Mouse (Mus musculus) forebrain, embryonic 14.5 days (tissue): ENCODE measurements around the gene Pim2. TPM values are rescaled to one million over a fixed set of nuclear protein-coding genes. Genes with fewer than 3 reads are reported as not detected.
"Not testable (repeated sequence)": the region's sequence is repeated elsewhere in the genome, so short reads cannot be mapped to it uniquely, and the experiment has no call there.

ENCODE experiments used
- ATAC-seq: fragments of 200-750 bp; cut with Nextera tagmentation; 2 replicates; pipeline ENCODE4 v1.8.0; 2017; ENCODE audit warnings: mild to moderate bottlenecking, moderate library complexity
- DNase-seq: peaks from one replicate; pipeline ENCODE4 v3.0.0-alpha.2; 2015; ENCODE audit warnings: low spot score
- H3K27ac ChIP-seq: fragments of 300-500 bp; sonication (generic); 2 replicates; pipeline ENCODE4 v1.5.1; 2014; ENCODE audit warnings: low read depth, mild to moderate bottlenecking, control low read depth, low read length, moderate library complexity
- H3K27me3 ChIP-seq: fragments of 300-500 bp; sonication (generic); replicated peaks from 2 replicates; pipeline ENCODE4 v1.6.1; 2014; ENCODE audit warnings: low read length, control low read depth, mixed read lengths; ENCODE audit not compliant: control insufficient read depth, insufficient read depth
- H3K36me3 ChIP-seq: fragments of 300-500 bp; sonication (generic); 2 replicates; pipeline ENCODE4 v1.6.1; 2014; ENCODE audit warnings: low read length, control low read depth; ENCODE audit not compliant: control insufficient read depth, insufficient read depth
- H3K4me1 ChIP-seq: fragments of 300-500 bp; sonication (generic); 2 replicates; pipeline ENCODE4 v1.6.1; 2014; ENCODE audit warnings: antibody characterized with exemption, low read length, control low read depth; ENCODE audit not compliant: control insufficient read depth, insufficient read depth
- H3K4me2 ChIP-seq: fragments of 300-500 bp; sonication (generic); 2 replicates; pipeline ENCODE4 v1.6.1; 2014; ENCODE audit warnings: mild to moderate bottlenecking, control low read depth, low read length
- H3K4me3 ChIP-seq: fragments of 300-500 bp; sonication (generic); 2 replicates; pipeline ENCODE4 v1.5.1; 2014; ENCODE audit warnings: low read depth, low read length, control low read depth
- H3K9ac ChIP-seq: fragments of 300-500 bp; sonication (generic); 2 replicates; pipeline ENCODE4 v1.6.1; 2014; ENCODE audit warnings: mild to moderate bottlenecking, low read length, control low read depth, moderate library complexity
- H3K9me3 ChIP-seq: fragments of 300-500 bp; sonication (generic); replicated peaks from 2 replicates; pipeline ENCODE4 v1.6.1; 2016; ENCODE audit warnings: low read length, control low read depth, mixed read lengths; ENCODE audit not compliant: control insufficient read depth
- WGBS: fragments of 180-500 bp; shearing (Covaris S2); extraction: QIAGEN DNeasy Blood & Tissue Kit; methylation state at CpG from one replicate; pipeline ENCODE4 v1.1.7; 2014; 5-methylcytosine and 5-hydroxymethylcytosine counted together
- polyA plus RNA-seq: library from polyadenylated mRNA; unstranded; fragments of >200 nt; fragmentation: Nextera tagmentation; extraction: Ambion mirVana; gene quantifications from 2 replicates; pipeline ENCODE4 v1.2.1, GENCODE M21; 2014

Gene Pim2
- polyA plus RNA-seq, 1 experiment from 2014 or later = 11.3 TPM

GRCm38 (mm10) chrX:7917960-7918359 is 39.9 kb downstream of the Pim2 start:
- not testable (repeated sequence) for H3K9me3 ChIP-seq, H3K4me2 ChIP-seq, H3K4me1 ChIP-seq, H3K4me3 ChIP-seq, H3K9ac ChIP-seq, H3K36me3 ChIP-seq, H3K27me3 ChIP-seq, ATAC-seq, H3K27ac ChIP-seq, DNase-seq
- 77% methylated on average over 6 of the region's 6 CpGs for WGBS

- Histone ChIP-seq H3K4me3 (peak within 1 kb of the TSS; percentile 39), H3K9me3 (no peaks in the 10 kb centered on the region), H3K27me3 (no peaks in the 10 kb centered on the region), H3K9ac (peak within 1 kb of the TSS; percentile 67), H3K4me1 (no peaks in the 10 kb centered on the region), H3K27ac (peak within 1 kb of the TSS; percentile 68), H3K4me2 (peak within 1 kb of the TSS; percentile 56), H3K36me3 (peaks cover 6% of the 10 kb centered on the region; the same call in 1 of the 2 replicates)
- DNase-seq (peak; percentile 84), ATAC-seq (peak; percentile 93)
- WGBS = 28% methylated on average over 37 of the region's 40 CpGs
These were observed 41.7 kb downstream of the Pim2 start, which contains the start of gene Pcsk1n for GRCm38 (mm10) chrX:7919601-7920383. TSS of gene Pcsk1n (plus strand) at chrX:7919822.

- H3K27me3 ChIP-seq = no peaks in the 10 kb centered on the region
- peak overlapping the region; percentile 56 for H3K4me2 ChIP-seq
- 0 out of 2 replicates have a peak, but pooled peaks have one; percentile 9 for ATAC-seq
- H3K27ac ChIP-seq = no peak overlapping the region
- peak overlapping the region; percentile 33 for H3K4me3 ChIP-seq
- peaks cover 6% of the 10 kb centered on the region; the same call in 1 of the 2 replicates for H3K36me3 ChIP-seq
- WGBS = 19% methylated on average over 42 of the region's 48 CpGs
- H3K4me1 ChIP-seq = no peaks in the 10 kb centered on the region
- DNase-seq = peak; percentile 14
- peak overlapping the region; percentile 52 for H3K9ac ChIP-seq
- H3K9me3 ChIP-seq = no peaks in the 10 kb centered on the region
These were observed 44.0 kb downstream of the Pim2 start for GRCm38 (mm10) chrX:7922032-7922431.

- Histone ChIP-seq H3K9ac (no peak overlapping the region), H3K4me2 (no peak overlapping the region), H3K4me3 (no peak overlapping the region), H3K36me3 (peaks cover 19% of the 10 kb centered on the region), H3K9me3 (no peaks in the 10 kb centered on the region), H3K27me3 (no peaks in the 10 kb centered on the region), H3K4me1 (no peaks in the 10 kb centered on the region), H3K27ac (no peak overlapping the region)
- WGBS = 80% methylated on average over 6 of the region's 6 CpGs
- DNase-seq = no peak
- no peak for ATAC-seq
These were observed 48.2 kb downstream of the Pim2 start for GRCm38 (mm10) chrX:7926266-7926665.

GRCm38 (mm10) chrX:7927116-7927515 is 49.1 kb downstream of the Pim2 start:
- Histone ChIP-seq H3K9ac (no peak overlapping the region), H3K36me3 (peaks cover 26% of the 10 kb centered on the region), H3K4me2 (no peak overlapping the region), H3K4me1 (no peaks in the 10 kb centered on the region), H3K27ac (no peak overlapping the region), H3K9me3 (no peaks in the 10 kb centered on the region), H3K4me3 (no peak overlapping the region), H3K27me3 (no peaks in the 10 kb centered on the region)
- 24% methylated on average over 10 of the region's 10 CpGs for WGBS
- DNase-seq (no peak), ATAC-seq (no peak)

- H3K4me3 ChIP-seq = no peak within 1 kb of the TSS
- H3K9ac ChIP-seq = no peak within 1 kb of the TSS
- H3K4me2 ChIP-seq = no peak within 1 kb of the TSS
- H3K36me3 ChIP-seq = peaks cover 27% of the 10 kb centered on the region
- no peaks in the 10 kb centered on the region for H3K4me1 ChIP-seq
- 34% methylated on average over 19 of the region's 19 CpGs for WGBS
- H3K9me3 ChIP-seq = no peaks in the 10 kb centered on the region
- no peaks in the 10 kb centered on the region for H3K27me3 ChIP-seq
- no peak for DNase-seq
- ATAC-seq = no peak
- H3K27ac ChIP-seq = no peak within 1 kb of the TSS
These were observed 50.3 kb downstream of the Pim2 start, which contains the start of gene Eras for GRCm38 (mm10) chrX:7928270-7928790. TSS of gene Eras (minus strand) at chrX:7928607.

Other genes with a start within 250 kb of the Pim2 start
- gene Syp, start 239.8 kb upstream of the Pim2 start, polyA plus RNA-seq = 69.2 and 96.1 TPM in 2 replicates
- gene Prickle3, start 221.0 kb upstream of the Pim2 start, polyA plus RNA-seq = 0.94 and 1.6 TPM in 2 replicates
- gene Plp2, start 206.9 kb upstream of the Pim2 start, polyA plus RNA-seq = 38.4 and 51.5 TPM in 2 replicates
- 0.13 TPM in 1 of 2 replicates, not detected in the other for gene Magix, start 197.0 kb upstream of the Pim2 start, polyA plus RNA-seq
- 56.2 and 57.4 TPM in 2 replicates for gene Gpkow, start 181.1 kb upstream of the Pim2 start, polyA plus RNA-seq
- gene Wdr45, start 163.9 kb upstream of the Pim2 start, polyA plus RNA-seq = 30.2 and 31.3 TPM in 2 replicates
- gene Gm45208, start 156.0 kb upstream of the Pim2 start, polyA plus RNA-seq = not detected in 2 replicates
- gene Praf2, start 149.8 kb upstream of the Pim2 start, polyA plus RNA-seq = 139 and 145 TPM in 2 replicates
- 43.8 and 45.3 TPM in 2 replicates for gene Ccdc120, start 127.4 kb upstream of the Pim2 start, polyA plus RNA-seq
- 16.1 and 23.9 TPM in 2 replicates for gene Tfe3, start 115.7 kb upstream of the Pim2 start, polyA plus RNA-seq
- 44.0 and 50.4 TPM in 2 replicates for gene Gripap1, start 88.5 kb upstream of the Pim2 start, polyA plus RNA-seq
- gene Kcnd1, start 56.0 kb upstream of the Pim2 start, polyA plus RNA-seq = 1.3 and 1.6 TPM in 2 replicates
- gene Otud5, start 36.9 kb upstream of the Pim2 start, polyA plus RNA-seq = 31.8 and 36.9 TPM in 2 replicates
- 17.1 and 17.8 TPM in 2 replicates for gene Slc35a2, start 5.8 kb downstream of the Pim2 start, polyA plus RNA-seq
- gene Pqbp1, start 21.0 kb downstream of the Pim2 start, polyA plus RNA-seq = 144 and 172 TPM in 2 replicates
- 193 and 227 TPM in 2 replicates for gene Timm17b, start 21.1 kb downstream of the Pim2 start, polyA plus RNA-seq
- not detected in 2 replicates for gene Gm10491, start 29.6 kb downstream of the Pim2 start, polyA plus RNA-seq
- not detected in 2 replicates for gene Gm10490, start 31.3 kb downstream of the Pim2 start, polyA plus RNA-seq
- 84.4 and 111 TPM in 2 replicates for gene Pcsk1n, start 41.6 kb downstream of the Pim2 start, polyA plus RNA-seq
- gene Eras, start 50.3 kb downstream of the Pim2 start, polyA plus RNA-seq = not detected in 2 replicates
- gene Hdac6, start 69.6 kb downstream of the Pim2 start, polyA plus RNA-seq = 43.3 and 50.4 TPM in 2 replicates
- gene Gata1, start 99.8 kb downstream of the Pim2 start, polyA plus RNA-seq = 0.11 and 0.19 TPM in 2 replicates
- gene Glod5, start 140.2 kb downstream of the Pim2 start, polyA plus RNA-seq = 0.46 TPM in 1 of 2 replicates, not detected in the other
- 42.8 and 47.7 TPM in 2 replicates for gene Suv39h1, start 196.5 kb downstream of the Pim2 start, polyA plus RNA-seq
- gene Was, start 212.2 kb downstream of the Pim2 start, polyA plus RNA-seq = 0.15 and 0.33 TPM in 2 replicates